Mouse (Mus musculus): ENCODE results near the gene Aff4.
"Not testable (repeated sequence)": the region's sequence is repeated elsewhere in the genome, so short reads cannot be mapped to it uniquely, and the experiment has no call there.

Gene Aff4

GRCm38 (mm10) chr11:53350291-53351223, at the start of gene Aff4:
TSS of gene Aff4 (plus strand) at chr11:53350833.
- DNase-seq, result peak; percentile 94 to 95

DNA sequence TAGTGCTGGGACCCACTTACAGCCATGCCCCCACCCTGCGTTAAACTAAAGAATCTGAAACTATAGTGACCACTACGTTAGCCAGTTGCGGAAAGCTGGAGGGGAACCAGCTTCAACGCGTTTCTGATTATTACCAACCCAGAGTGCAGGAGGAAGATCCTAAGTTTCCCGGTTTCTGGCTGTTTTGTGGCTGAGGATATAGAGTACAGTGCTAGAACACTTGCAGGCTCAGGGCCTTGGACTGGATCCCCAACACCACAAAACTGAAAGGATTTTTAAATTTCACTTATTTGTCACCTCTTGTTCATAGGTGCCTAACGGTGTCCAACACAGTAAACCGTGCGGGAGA, 49.5 kb upstream of the Aff4 start:
- DNase-seq, result no peak

- no peak for DNase-seq
Measured at GRCm38 (mm10) chr11:53304044-53304840, 46.4 kb upstream of the Aff4 start.

DNA sequence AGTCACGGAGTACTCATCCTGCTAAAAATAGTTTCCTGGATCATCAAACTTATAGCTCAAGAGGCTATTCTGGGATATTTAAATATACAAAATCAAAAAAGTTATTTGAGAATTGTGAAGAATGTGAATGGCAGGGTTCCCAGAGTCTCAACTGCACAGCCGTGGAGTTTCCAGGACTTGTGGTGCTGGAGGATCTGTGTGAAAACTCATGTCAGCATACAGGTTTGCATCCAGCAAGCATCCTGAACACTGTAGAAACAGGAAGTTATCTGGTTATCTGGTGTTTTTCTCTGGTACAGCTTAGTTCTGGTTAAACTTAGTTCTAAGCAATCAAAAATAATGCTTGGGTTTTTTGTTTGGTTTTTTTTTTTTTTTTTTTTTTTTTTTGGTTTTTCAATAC, 43.7 kb upstream of the Aff4 start:
- DNase-seq, result no peak

- DNase-seq, result no peak
Measured at GRCm38 (mm10) chr11:53307558-53308065, 43.0 kb upstream of the Aff4 start.

- no peak for DNase-seq
Measured at GRCm38 (mm10) chr11:53308251-53308864, 42.3 kb upstream of the Aff4 start.

GRCm38 (mm10) chr11:53308884-53309310, 41.7 kb upstream of the Aff4 start:
- DNase-seq, result no peak

GRCm38 (mm10) chr11:53311385-53311784, 39.2 kb upstream of the Aff4 start:
- no peak for DNase-seq

- not testable (repeated sequence) for DNase-seq
Measured at GRCm38 (mm10) chr11:53312823-53313222, 37.8 kb upstream of the Aff4 start.

- DNase-seq, result no peak
Measured at GRCm38 (mm10) chr11:53314770-53315173, 35.9 kb upstream of the Aff4 start.

GRCm38 (mm10) chr11:53316996-53317395, 33.6 kb upstream of the Aff4 start:
- no peak for DNase-seq

- no peak for DNase-seq
Measured at GRCm38 (mm10) chr11:53318041-53318440, 32.6 kb upstream of the Aff4 start.

- DNase-seq, result not testable (repeated sequence)
Measured at GRCm38 (mm10) chr11:53318568-53318967, 32.1 kb upstream of the Aff4 start.

DNA sequence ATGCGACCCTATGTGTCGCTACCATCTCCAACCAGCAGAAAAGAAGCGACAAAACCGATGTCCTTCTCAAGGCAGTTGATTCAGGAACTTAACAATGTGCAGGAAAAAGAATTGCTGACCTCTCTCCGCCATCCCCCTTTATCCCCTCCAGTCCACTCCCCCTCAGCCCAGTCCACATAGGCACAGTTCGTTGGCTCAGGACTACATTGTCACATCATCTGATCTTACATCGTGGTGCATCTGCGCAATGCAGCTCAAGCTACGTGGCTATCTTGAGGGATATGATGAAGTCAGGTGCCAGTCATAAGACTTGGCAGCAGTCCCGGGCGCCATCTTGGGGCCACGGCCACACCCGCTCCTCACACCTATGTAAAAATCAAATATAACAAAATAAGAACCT, 30.8 kb upstream of the Aff4 start:
- not testable (repeated sequence) for DNase-seq

DNA sequence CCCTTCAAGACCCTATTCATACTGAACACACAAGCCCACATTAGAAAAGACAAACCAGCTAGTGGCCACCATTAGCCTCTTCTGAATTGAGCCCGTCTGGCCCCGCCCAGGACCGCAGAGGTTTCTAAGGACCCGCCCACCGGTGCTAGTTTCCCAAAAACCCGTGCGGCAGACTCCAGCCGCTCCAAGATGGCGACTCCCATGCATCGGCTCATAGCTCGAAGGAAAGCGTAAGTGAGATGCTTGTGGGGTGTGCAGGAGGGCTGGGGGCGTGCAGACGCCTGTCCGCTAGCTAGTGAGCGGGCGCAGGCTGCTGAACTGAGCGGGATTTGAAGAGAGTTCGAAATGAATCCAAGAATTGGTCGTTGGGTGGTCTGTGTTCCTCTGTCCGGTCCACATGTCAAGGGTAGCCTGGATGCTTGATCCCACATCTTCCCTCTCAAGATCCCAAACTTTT, 26.1 kb upstream of the Aff4 start, which contains the start of gene Zcchc10:
TSS of gene Zcchc10 (plus strand) at position 168 of the 457 bp plus-strand sequence.
- DNase-seq, result peak; percentile 85 to 91

DNA sequence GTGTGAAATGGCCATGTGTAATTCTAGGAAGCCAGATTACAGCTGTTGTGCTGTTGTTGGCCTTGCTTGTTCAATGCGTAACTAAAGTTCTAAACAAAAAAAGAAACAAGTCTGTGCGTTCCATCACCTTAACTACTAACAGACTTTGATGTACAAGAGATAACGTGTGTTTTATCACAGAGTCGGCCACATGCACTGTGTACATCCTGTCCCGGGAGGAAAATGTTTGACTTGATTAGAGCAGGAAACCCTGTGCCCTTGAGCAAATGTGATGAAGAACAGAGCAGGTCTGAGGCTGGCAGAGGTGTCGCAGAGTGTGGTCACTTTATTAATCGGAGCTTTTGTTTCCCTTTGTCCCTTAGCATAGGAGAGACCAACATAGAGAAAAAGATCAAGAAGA, 20.3 kb upstream of the Aff4 start:
- DNase-seq, result no peak

GRCm38 (mm10) chr11:53331121-53331520, 19.5 kb upstream of the Aff4 start:
- no peak for DNase-seq

GRCm38 (mm10) chr11:53332076-53332680, 18.5 kb upstream of the Aff4 start:
- no peak for DNase-seq

- DNase-seq, result no peak
Measured at GRCm38 (mm10) chr11:53335505-53336181, 15.0 kb upstream of the Aff4 start.

DNA sequence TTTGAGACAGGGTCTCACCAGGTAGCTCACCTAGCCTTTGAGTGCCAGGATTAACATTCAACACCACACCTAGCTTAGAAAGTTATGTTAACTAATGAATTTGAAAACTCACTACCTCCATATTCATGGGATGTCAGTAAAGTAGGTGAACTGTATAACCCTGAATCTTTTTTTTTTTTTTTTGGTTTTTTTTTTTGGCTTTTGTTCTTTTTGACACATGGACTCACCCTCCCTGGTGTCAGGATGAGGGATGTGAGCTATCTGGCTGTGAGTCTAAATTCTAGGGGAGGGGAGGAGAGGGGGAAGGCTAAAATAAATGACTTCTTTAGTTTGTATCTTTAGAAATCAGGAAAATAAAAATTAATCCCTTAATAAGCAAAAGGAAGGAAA, 14.5 kb upstream of the Aff4 start:
- DNase-seq, result no peak

- no peak for DNase-seq
Measured at GRCm38 (mm10) chr11:53336924-53337323, 13.7 kb upstream of the Aff4 start.

DNA sequence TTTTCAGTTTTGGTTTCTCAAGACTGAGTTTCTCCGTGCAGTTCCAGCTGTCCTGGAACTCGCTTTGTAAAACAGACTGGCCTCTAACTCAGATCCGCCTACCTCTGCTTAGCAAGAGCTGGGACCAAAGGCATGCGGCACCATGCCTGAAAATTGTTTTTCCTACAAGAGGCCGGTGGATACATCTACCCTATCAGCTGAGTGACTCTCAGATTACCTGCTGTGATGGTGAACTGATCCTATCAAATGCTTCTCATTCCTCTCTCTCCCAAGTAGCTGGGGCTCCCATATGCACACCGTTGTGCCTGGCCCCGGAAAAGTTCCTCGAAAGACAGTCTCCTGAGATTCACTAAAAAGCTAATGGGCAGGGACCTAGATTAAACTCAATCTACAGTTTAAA, 12.9 kb upstream of the Aff4 start:
- no peak for DNase-seq

Measured in cerebellum, postnatal 25 days (tissue).